Mouse (Mus musculus) kidney, postnatal 10 days (tissue): ENCODE data around the gene Tent2.
"Not testable (repeated sequence)": the region's sequence is repeated elsewhere in the genome, so short reads cannot be mapped to it uniquely, and the experiment has no call there.

ENCODE experiments used
- DNase-seq: peaks from one replicate; pipeline ENCODE4 v3.0.0; 2021; ENCODE audit warnings: mixed read lengths

The Tent2 gene

GRCm38 (mm10) chr13:93191831-93192645 is at the start of gene Tent2:
Gene Tent2, minus strand, starts transcription at chr13:93192385.
- DNase-seq, result peak; percentile 96

DNA sequence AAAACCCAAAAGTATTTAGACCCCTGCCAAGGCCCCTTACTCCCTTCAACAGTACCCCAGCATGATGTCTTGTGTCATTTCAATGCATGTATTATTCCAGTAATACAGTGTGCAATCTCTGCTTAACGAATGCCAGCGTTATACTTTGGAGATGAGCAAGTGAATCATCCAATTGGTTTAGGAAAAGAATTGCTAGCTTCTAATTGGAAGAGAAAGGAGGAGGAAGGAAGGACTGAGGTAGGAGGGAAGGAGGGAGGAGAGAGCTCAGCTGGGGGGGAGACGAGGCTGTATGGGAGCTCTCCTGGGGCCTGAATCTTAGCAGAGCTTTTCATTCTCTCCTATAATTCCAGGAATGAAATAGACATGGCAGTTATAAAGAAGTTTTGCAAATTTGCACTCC is 49.0 kb upstream of the Tent2 start:
- no peak for DNase-seq

DNA sequence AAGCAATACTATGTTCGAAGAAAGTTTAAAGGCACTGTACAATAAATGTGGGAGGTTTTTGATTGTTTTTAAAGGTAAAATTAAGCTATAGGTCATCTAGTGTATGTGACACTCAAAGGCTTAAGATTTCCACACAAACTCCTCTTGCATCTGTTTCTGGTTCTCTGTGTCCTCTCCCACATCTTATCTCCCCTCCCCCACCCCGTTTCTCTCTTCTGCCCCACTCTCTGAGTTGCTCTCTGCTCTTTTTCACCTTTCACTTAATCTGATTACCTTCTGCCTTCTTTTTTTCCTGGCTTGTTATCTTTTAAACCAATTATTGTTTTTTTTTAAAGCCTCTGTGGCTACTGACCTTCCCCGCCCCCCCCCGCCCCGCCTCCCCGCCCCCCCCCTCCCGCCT is 47.4 kb upstream of the Tent2 start:
- no peak for DNase-seq

GRCm38 (mm10) chr13:93239134-93239533 is 46.9 kb upstream of the Tent2 start:
- no peak for DNase-seq

GRCm38 (mm10) chr13:93237677-93238398 is 45.7 kb upstream of the Tent2 start:
- peak; percentile 32 for DNase-seq

GRCm38 (mm10) chr13:93234267-93235039 is 42.3 kb upstream of the Tent2 start:
- DNase-seq, result no peak

DNA sequence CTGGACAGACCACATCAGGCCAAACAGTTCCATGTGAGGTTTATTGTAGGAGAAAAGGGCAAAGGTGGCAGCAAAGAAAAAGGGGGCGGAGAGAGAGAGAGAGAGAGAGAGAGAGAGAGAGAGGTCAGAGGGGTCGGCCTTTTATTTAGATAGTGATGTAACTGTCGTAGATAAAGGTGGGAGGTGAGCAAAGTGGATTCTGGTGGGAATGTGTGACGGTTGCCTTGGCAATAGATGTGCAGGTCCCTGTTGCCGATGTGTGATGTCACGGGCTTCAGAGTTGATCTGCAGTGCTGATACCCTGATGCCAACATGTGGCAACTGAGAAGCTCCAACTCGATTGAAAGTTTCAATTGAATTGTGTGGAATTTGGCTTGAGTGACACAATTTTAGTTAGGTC is 40.1 kb upstream of the Tent2 start:
- no peak for DNase-seq

DNA sequence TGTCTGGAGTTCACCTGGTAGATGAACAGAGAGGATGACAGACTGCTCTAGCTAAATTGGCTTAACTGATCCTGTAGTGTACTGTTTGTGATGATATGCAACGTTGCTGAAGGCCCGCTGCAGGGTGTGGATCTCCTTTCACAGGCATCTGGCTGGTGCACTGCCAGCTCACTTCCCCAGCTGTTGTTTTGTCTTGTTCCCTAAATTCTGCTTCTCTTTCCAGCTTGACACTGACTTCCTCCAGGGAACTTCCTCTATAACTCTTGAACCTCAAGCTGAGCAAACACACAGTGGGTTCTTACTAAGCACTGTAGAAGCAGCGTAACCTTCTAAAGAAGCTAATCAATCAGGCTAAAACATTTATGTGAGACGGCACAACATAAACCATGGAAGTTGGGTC is 38.8 kb upstream of the Tent2 start:
- DNase-seq, result peak; percentile 50

GRCm38 (mm10) chr13:93211741-93212140 is 19.6 kb upstream of the Tent2 start:
- no peak for DNase-seq

- no peak for DNase-seq
These were observed 451 bp upstream of the Tent2 start for GRCm38 (mm10) chr13:93192646-93193026.

DNA sequence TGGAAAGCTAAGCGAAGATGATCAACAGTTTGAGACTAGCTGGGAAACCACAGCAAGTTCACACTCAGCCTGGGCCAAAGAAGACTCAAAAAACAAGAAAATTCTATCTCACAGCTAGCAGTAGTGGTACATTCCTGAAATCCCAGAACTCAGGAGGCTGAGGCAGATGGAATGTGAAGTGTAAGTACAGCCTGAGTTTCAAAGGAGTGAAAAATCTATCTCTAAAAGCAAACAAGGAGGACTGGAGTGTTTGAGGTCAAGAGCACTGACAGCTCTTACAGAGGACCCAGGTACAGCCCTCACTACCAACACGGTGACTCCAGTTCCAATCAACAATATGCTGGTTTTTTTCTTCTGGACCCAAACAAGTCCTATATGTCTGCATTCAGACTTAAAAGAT is 2.8 kb downstream of the Tent2 start:
- DNase-seq, result no peak

DNA sequence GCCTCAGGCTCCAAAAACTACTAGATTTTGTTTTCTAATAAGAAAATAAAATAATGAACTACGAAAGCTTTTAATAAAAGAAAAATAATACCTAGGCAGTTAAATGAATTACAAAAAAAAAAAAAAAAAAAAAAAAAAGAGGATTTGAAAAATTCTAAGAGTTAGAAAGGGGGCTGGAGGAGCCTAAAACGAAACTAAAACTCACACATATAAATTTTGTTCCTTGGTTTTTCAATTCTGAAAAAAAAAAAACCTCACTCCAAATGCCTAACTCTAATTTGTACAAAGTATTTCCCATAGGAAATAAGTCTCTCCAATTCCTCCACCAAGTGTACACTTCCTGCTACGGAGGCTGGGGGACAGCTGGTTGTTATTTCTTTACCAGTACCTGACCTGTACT is 3.4 kb downstream of the Tent2 start:
- no peak for DNase-seq

GRCm38 (mm10) chr13:93187792-93188191 is 4.4 kb downstream of the Tent2 start:
- DNase-seq, result not testable (repeated sequence)

DNA sequence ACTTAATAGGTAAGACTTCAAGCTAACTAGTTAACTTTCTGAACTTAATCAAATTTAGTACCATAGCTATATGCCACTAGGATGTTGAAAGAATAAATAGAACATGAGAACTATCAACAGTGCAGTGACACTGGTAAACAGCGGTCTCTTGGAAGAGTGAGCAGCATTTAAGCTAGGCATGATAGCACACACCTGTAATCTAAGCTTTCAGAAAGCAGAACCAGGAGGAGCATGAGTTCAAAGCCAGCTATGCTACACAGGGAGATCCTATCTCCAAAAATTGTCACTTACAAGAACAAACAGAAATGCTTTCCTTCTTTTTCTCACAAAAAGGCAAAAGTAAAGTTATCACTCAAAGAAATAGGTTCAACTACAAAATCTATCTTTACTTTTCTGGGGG is 11.8 kb downstream of the Tent2 start:
- no peak for DNase-seq

- no peak for DNase-seq
These were observed 12.7 kb downstream of the Tent2 start for GRCm38 (mm10) chr13:93179522-93179921.

GRCm38 (mm10) chr13:93177571-93177970 is 14.6 kb downstream of the Tent2 start:
- DNase-seq, result no peak

GRCm38 (mm10) chr13:93163303-93163702 is 28.9 kb downstream of the Tent2 start:
- peak; percentile 29 for DNase-seq

- DNase-seq, result peak; percentile 40
These were observed 29.7 kb downstream of the Tent2 start for GRCm38 (mm10) chr13:93162456-93162855.

GRCm38 (mm10) chr13:93158261-93158660 is 33.9 kb downstream of the Tent2 start:
- DNase-seq, result no peak

DNA sequence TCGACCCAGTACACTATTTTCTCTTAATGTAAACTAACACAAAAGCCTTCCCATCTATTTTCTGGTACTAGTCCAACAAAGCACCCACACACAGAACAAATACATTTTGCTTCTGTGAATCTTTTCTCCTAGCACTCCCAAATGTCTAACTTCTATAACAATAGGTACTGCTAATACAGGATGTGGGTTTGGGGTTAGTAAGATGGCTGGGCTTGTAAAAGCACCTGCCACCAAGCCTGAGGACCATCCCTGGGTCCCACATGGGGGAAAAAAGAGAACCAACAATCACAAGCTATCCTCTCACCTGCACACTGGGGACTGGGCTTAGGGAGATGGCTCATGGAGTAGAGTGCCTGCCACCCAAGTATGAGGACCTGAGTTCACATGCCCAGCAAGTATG is 38.9 kb downstream of the Tent2 start:
- DNase-seq, result no peak

GRCm38 (mm10) chr13:93144336-93145167 is 47.6 kb downstream of the Tent2 start, which contains the start of gene Cmya5:
Gene Cmya5, minus strand, starts transcription at chr13:93144724.
- peak; percentile 94 for DNase-seq

- no peak for DNase-seq
These were observed 48.3 kb downstream of the Tent2 start for GRCm38 (mm10) chr13:93143819-93144283.
